Mouse (Mus musculus) ES-Bruce4 (cell line): ENCODE measurements around the gene Hspa12a. TPM values are rescaled to one million over a fixed set of nuclear protein-coding genes. Genes with fewer than 3 reads are reported as not detected.

Experiments used
- H3K27ac ChIP-seq: 2 replicates; pipeline ENCODE4 v1.5.1; 2012; ENCODE audit warnings: low read length, inconsistent platforms; ENCODE audit not compliant: insufficient read depth
- H3K27me3 ChIP-seq: 2 replicates; pipeline ENCODE4 v1.6.1; 2012; ENCODE audit warnings: mild to moderate bottlenecking, low read length, inconsistent platforms; ENCODE audit not compliant: control insufficient read depth, poor library complexity, insufficient read depth, severe bottlenecking
- H3K36me3 ChIP-seq: 2 replicates; pipeline ENCODE4 v1.6.1; 2012; ENCODE audit warnings: inconsistent platforms, mild to moderate bottlenecking, low read length, moderate library complexity; ENCODE audit not compliant: control insufficient read depth, poor library complexity, insufficient read depth, severe bottlenecking
- H3K4me1 ChIP-seq: one replicate; pipeline ENCODE4 v1.8.1; 2011; ENCODE audit warnings: low read length; ENCODE audit not compliant: control insufficient read depth, insufficient read depth
- H3K4me3 ChIP-seq: 2 replicates; pipeline ENCODE4 v1.5.1; 2011; ENCODE audit warnings: low read depth, mild to moderate bottlenecking, low read length
- H3K9ac ChIP-seq: 2 replicates; pipeline ENCODE4 v1.6.1; 2012; ENCODE audit warnings: low read depth, mild to moderate bottlenecking, inconsistent platforms; ENCODE audit not compliant: poor library complexity, severe bottlenecking
- H3K9me3 ChIP-seq: replicated peaks from 2 replicates; pipeline ENCODE4 v1.6.1; 2012; ENCODE audit warnings: mild to moderate bottlenecking, low read length, inconsistent platforms; ENCODE audit not compliant: control insufficient read depth, poor library complexity, insufficient read depth, severe bottlenecking
- CTCF ChIP-seq: IDR thresholded peaks from one replicate; pipeline ENCODE4 v1.8.1; 2011; ENCODE audit warnings: low read depth, low read length
- EP300 ChIP-seq: IDR thresholded peaks from 2 replicates; pipeline ENCODE4 v1.6.1; 2011; ENCODE audit warnings: low read depth, low read length; ENCODE audit not compliant: insufficient read depth
- POLR2A ChIP-seq: IDR thresholded peaks from one replicate; pipeline ENCODE4 v1.8.1; 2011; ENCODE audit warnings: low read length; ENCODE audit not compliant: insufficient read depth
- polyA plus RNA-seq: library from polyadenylated mRNA; stranded (reverse); fragments of >200 nt; gene quantifications from 2 replicates; pipeline ENCODE4 v1.2.4, GENCODE M21; 2011; ENCODE audit warnings: low read depth; ENCODE audit not compliant: missing spikeins, insufficient read depth, insufficient read length

Gene Hspa12a
- polyA plus RNA-seq, 1 experiment, result 6.8 TPM

DNA sequence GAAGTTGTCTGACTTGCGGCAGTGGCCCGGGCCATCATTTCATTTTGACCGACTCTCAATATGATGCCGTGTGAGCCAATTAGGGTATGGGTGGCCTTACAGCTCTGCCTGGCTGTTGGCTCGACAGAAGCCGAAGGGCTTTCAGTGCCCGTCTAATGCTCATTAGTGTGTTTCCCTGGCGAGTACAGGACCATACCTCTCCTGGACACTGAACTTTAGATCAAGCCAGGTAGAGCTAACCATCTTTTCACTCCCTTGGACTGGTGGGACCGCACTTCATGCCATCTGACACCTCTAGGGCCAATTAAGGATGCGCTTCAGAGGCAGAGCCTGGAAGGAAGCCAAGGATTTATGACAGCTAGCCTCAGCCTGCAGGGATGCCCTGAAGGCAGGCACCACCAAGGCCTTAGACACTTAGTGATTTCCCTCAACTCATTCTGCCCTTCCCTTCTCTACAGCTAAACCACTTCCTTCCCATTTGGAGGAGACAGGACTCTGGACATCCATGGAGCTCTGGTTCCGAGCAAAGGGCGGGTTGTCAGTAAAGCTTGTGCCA, 148.3 kb downstream of the Hspa12a start:
- no peak for TF ChIP-seq EP300
- no peak for TF ChIP-seq CTCF
- no peak for TF ChIP-seq POLR2A
- Histone ChIP-seq H3K9me3 (no peaks in the 10 kb centered on the region), H3K27me3 (no peaks in the 10 kb centered on the region), H3K27ac (no peak overlapping the region), H3K9ac (no peak overlapping the region), H3K4me3 (no peak overlapping the region), H3K36me3 (no peaks in the 10 kb centered on the region), H3K4me1 (no peaks in the 10 kb centered on the region)

GRCm38 (mm10) chr19:58794284-58794683, 149.2 kb downstream of the Hspa12a start, which contains the start of gene 1700019N19Rik:
Gene 1700019N19Rik, minus strand, starts transcription at chr19:58794461.
- no peak within 1 kb of the TSS for H3K9ac ChIP-seq
- no peaks in the 10 kb centered on the region for H3K4me1 ChIP-seq
- no peaks in the 10 kb centered on the region for H3K9me3 ChIP-seq
- H3K27ac ChIP-seq, result no peak within 1 kb of the TSS
- no peaks in the 10 kb centered on the region for H3K27me3 ChIP-seq
- no peak within 1 kb of the TSS for H3K4me3 ChIP-seq
- TF ChIP-seq EP300 (no peak), CTCF (no peak), POLR2A (no peak)
- no peaks in the 10 kb centered on the region for H3K36me3 ChIP-seq

- no peak overlapping the region for H3K27ac ChIP-seq
- H3K9ac ChIP-seq, result no peak overlapping the region
- no peaks in the 10 kb centered on the region for H3K36me3 ChIP-seq
- H3K9me3 ChIP-seq, result no peaks in the 10 kb centered on the region
- no peaks in the 10 kb centered on the region for H3K4me1 ChIP-seq
- no peaks in the 10 kb centered on the region for H3K27me3 ChIP-seq
- no peak overlapping the region for H3K4me3 ChIP-seq
- TF ChIP-seq CTCF (no peak), EP300 (no peak), POLR2A (no peak)
Observed at GRCm38 (mm10) chr19:58789194-58789593, 154.3 kb downstream of the Hspa12a start.

DNA sequence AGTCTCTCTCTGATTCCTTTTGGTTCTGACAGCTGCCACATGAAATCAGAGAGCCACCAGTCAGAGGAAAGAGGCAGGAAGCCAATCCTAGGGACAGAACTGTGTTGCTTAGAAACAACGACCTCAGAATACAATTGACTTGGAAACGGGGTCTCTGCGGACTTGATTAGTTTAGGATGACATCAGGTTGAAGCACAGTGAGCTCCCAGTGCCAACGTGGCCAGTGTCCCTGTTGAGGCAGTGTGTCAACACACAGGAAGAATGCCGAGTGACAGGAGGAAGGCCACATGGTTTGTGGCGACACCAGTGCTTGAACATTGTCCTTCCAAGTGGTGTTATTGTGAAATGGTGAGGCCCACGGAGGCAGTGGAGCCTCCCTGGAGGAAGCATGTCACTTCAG, 159.5 kb downstream of the Hspa12a start:
- no peaks in the 10 kb centered on the region for H3K36me3 ChIP-seq
- TF ChIP-seq CTCF, result no peak
- TF ChIP-seq EP300, result no peak
- TF ChIP-seq POLR2A, result no peak

GRCm38 (mm10) chr19:58781566-58781965, 161.9 kb downstream of the Hspa12a start:
- H3K36me3 ChIP-seq, result no peaks in the 10 kb centered on the region
- H3K4me1 ChIP-seq, result no peaks in the 10 kb centered on the region
- H3K27me3 ChIP-seq, result no peaks in the 10 kb centered on the region
- H3K9ac ChIP-seq, result no peak overlapping the region
- TF ChIP-seq POLR2A, result no peak
- no peaks in the 10 kb centered on the region for H3K9me3 ChIP-seq
- no peak overlapping the region for H3K4me3 ChIP-seq
- no peak overlapping the region for H3K27ac ChIP-seq

More for the DNA sequence above, 159.5 kb downstream of the Hspa12a start:
- Histone ChIP-seq H3K4me3 (no peak overlapping the region), H3K4me1 (no peaks in the 10 kb centered on the region), H3K27me3 (no peaks in the 10 kb centered on the region), H3K9me3 (no peaks in the 10 kb centered on the region), H3K27ac (no peak overlapping the region), H3K9ac (no peak overlapping the region)

DNA sequence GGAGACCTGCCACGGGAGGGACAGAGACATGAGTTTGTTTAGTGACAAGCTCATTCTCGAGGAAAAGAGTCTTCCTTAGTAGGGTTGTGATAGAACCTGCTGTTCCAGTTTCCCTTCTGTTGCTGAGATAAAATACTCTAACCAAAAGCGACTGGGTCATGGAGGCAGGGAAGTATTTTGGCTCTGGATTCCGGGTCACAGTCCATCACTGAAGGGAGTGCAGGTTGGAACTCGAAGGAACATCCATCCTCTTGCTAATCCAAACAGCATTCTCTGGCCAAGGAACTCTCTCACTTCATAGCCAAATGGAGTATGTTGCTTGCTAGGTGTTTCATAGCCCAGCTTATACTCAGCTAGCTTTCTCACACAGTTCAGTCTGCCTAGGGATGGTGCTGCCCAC, 167.0 kb downstream of the Hspa12a start:
- Histone ChIP-seq H3K4me3 (no peak overlapping the region), H3K9me3 (no peaks in the 10 kb centered on the region), H3K9ac (no peak overlapping the region), H3K4me1 (no peaks in the 10 kb centered on the region), H3K27me3 (no peaks in the 10 kb centered on the region), H3K27ac (no peak overlapping the region), H3K36me3 (no peaks in the 10 kb centered on the region)
- TF ChIP-seq CTCF (no peak), POLR2A (no peak)
